Mouse (Mus musculus): ENCODE data around the gene Tril. TPM values are rescaled to one million over a fixed set of nuclear protein-coding genes. Genes with fewer than 3 reads are reported as not detected.
A peak's percentile ranks its signal among the peaks of the same experiment; 100 is the strongest.

Gene Tril
- 48.4 and 50.7 TPM in 2 replicates for polyA plus RNA-seq (2015; fragmentation: Nextera tagmentation; extraction: Ambion mirVana)

DNA sequence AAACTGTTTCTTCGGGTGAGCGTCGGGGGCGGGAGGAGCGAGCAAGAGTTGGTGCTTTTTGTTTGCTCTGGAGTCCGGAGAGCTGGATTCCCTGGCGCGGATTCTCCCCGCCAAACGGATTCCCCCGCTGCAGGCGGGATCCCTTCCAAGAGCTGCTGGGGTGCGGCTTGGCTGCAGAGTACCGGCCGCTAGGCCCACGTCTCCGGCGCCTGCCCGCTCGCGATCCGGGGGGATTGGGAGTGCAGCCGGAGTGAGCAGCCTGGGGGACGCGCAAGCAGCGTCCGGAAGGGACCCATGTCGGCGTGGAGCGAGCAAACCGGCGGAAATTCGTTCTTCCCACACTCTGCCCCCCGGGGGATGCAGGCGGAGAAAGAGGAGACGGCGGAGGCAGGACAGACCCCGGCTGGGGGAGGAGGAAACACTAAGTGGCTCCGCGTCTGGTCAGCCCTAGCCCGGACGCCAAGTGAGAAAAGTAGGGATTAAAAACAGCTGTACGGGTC lies at the start of gene Tril:
Gene Tril (minus strand): TSS at position 345 of the 500 bp plus-strand sequence.
- Histone ChIP-seq H3K27ac (peak within 1 kb of the TSS; percentile 98), H3K4me3 (peak within 1 kb of the TSS; percentile 63), H3K36me3 (no peaks in the 10 kb centered on the region), H3K4me2 (peak within 1 kb of the TSS; percentile 91), H3K9me3 (no peaks in the 10 kb centered on the region), H3K9ac (peak within 1 kb of the TSS; percentile 76), H3K4me1 (peaks cover 64% of the 10 kb centered on the region), H3K27me3 (peaks cover 44% of the 10 kb centered on the region)
- WGBS: under 1% methylated on average over 43 of the region's 43 CpGs
- ATAC-seq (ENCODE audit: borderline replicate concordance, extremely low read depth, low FRiP score, low TSS enrichment): peak; percentile 82

DNA sequence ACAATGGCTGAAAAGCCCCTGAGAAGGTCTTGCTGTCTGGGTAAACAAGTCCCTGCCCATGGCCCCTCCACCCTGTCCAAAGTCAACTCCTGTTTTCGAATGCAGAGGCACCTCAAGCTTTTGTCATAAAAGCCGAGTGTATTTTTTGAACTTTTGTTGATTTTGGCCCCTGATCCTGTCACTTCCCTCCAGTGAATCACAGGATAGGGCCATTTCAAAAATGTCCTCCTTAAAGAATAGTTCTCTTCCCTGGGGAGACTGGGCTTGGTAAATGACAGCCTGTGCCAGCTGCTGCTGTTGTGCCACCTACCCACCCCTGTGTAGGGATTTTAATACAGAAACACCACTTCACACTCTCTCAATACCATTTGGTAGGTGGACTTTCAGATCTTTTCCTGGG lies 42.4 kb upstream of the Tril start:
- no peak overlapping the region for H3K4me3 ChIP-seq
- H3K9ac ChIP-seq: no peak overlapping the region
- no peak overlapping the region for H3K4me2 ChIP-seq
- 44% methylated on average over 2 of the region's 2 CpGs for WGBS
- no peak for ATAC-seq (ENCODE audit: borderline replicate concordance, extremely low read depth, low FRiP score, low TSS enrichment)
- H3K27me3 ChIP-seq: no peaks in the 10 kb centered on the region
- no peaks in the 10 kb centered on the region for H3K9me3 ChIP-seq
- H3K27ac ChIP-seq: no peak overlapping the region
- no peaks in the 10 kb centered on the region for H3K4me1 ChIP-seq
- H3K36me3 ChIP-seq: no peaks in the 10 kb centered on the region

DNA sequence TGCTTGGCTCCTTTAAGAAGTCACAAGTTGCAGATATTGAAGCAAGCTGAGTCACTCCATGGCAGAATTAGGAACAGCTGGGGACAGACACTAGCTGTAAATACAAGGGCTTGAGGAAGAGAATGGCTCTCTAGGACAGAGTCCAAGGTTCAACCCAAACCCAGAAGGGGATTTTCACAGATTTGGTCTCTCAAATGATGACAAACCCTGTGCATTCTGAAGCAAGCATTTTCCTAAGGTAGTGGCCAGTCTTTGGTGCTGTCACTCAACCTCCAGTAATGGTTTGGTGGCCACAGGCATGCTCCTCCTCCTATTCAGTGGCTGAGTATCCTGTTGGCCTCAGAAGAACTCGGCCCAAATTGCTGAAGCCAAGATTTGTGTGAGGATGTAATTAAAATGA lies 38.5 kb upstream of the Tril start:
- no peak overlapping the region for H3K9ac ChIP-seq
- H3K36me3 ChIP-seq: no peaks in the 10 kb centered on the region
- H3K27me3 ChIP-seq: no peaks in the 10 kb centered on the region
- H3K4me3 ChIP-seq: no peak overlapping the region
- 49% methylated on average over 1 of the region's 1 CpGs for WGBS
- H3K9me3 ChIP-seq: no peaks in the 10 kb centered on the region
- H3K27ac ChIP-seq: no peak overlapping the region
- no peak for ATAC-seq (ENCODE audit: borderline replicate concordance, extremely low read depth, low FRiP score, low TSS enrichment)
- H3K4me2 ChIP-seq: no peak overlapping the region
- peaks cover 18% of the 10 kb centered on the region for H3K4me1 ChIP-seq

DNA sequence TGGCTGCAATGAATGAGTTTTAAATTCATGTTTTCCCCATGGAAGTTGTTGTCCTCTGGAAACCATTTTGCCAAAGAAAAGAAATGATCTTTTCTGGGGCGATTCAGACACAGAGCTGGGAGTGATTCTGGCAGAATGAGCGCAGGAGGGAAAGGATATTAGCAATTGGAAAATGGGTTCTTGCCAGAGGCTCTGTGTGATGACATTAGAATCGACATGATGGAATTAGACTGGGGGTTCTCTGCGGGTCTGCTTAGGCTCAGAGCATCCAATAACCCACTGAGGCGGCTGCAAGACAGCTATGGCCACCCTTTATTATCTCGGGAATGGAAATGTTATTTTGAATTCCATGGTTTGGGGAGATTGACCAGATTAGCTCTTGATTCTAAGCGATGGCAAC lies 37.2 kb upstream of the Tril start:
- Histone ChIP-seq H3K36me3 (no peaks in the 10 kb centered on the region), H3K27ac (no peak overlapping the region), H3K4me2 (no peak overlapping the region), H3K4me3 (no peak overlapping the region), H3K4me1 (peaks cover 26% of the 10 kb centered on the region), H3K27me3 (no peaks in the 10 kb centered on the region), H3K9ac (no peak overlapping the region), H3K9me3 (no peaks in the 10 kb centered on the region)
- 79% methylated on average over 7 of the region's 7 CpGs for WGBS
- ATAC-seq (ENCODE audit: borderline replicate concordance, extremely low read depth, low FRiP score, low TSS enrichment): no peak

DNA sequence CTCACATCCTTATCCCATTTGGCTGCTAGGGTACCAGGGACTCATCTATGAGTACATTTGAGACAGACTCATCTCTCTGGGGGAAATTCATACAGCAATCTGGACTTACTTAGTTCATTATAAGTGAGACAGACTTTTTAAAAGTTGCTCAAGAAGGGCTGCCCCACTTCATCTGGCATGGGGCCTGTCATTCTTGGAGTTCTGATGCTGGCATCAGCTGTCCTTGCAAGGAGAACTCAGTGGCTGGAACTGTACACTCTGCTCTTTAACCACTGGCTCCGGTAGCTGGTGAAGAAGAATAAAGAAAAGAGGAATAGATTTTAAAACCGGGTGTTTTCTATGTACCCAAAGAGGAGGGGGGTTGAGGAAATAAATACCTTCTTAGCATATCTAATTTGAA lies 36.1 kb upstream of the Tril start:
- Histone ChIP-seq H3K36me3 (no peaks in the 10 kb centered on the region), H3K4me2 (no peak overlapping the region), H3K4me1 (peaks cover 29% of the 10 kb centered on the region), H3K27me3 (no peaks in the 10 kb centered on the region), H3K9me3 (no peaks in the 10 kb centered on the region), H3K4me3 (no peak overlapping the region), H3K27ac (no peak overlapping the region), H3K9ac (no peak overlapping the region)
- ATAC-seq (ENCODE audit: borderline replicate concordance, extremely low read depth, low FRiP score, low TSS enrichment): no peak
- 86% methylated on average over 2 of the region's 2 CpGs for WGBS

DNA sequence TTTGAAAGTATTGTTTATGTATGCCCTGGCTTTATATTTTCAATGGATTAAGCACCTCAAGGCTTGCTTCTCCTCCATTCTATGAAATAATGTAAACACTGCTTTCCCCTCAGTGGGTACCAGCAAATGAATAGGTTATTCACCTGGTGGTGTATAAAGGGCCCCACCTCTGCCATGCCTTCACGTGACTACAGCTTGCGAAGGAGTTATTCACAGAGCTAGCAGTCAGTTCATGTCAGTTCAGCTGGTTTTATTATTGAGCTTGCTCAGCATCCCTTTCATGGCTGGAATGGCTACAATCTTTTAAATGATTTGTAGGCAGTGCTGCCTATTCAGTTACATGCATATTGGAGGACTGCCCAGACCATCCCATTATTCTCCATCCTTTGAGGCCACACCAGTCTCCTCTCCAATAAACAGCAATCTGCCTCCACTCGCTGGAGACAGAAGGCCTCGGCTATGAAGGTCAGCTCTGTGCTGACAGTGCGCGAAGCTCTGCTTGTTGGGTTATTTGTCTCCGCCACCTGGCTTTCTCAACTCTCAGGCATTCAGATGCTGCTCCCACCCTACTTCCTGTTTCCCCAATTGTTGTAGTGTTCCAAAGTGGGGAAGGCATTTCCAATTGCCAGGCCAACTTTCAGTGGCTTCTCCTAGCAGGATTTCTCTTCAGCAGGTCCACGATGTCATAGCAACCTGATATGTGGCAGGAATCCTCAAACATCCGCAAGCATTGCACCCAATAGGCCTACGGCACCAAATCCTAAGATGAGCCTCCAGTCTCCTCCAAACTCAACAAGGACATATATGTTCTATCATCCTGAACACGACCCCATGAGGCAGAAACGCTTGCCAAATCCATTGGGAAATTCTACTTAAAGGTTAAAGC lies 34.6 kb upstream of the Tril start:
- Histone ChIP-seq H3K27ac (peak overlapping the region; percentile 43), H3K4me1 (peaks cover 29% of the 10 kb centered on the region), H3K9me3 (no peaks in the 10 kb centered on the region), H3K36me3 (no peaks in the 10 kb centered on the region), H3K4me2 (no peak overlapping the region), H3K27me3 (no peaks in the 10 kb centered on the region), H3K9ac (no peak overlapping the region), H3K4me3 (no peak overlapping the region)
- peak; percentile 84 for ATAC-seq (ENCODE audit: borderline replicate concordance, extremely low read depth, low FRiP score, low TSS enrichment)
- WGBS: 46% methylated on average over 12 of the region's 12 CpGs

DNA sequence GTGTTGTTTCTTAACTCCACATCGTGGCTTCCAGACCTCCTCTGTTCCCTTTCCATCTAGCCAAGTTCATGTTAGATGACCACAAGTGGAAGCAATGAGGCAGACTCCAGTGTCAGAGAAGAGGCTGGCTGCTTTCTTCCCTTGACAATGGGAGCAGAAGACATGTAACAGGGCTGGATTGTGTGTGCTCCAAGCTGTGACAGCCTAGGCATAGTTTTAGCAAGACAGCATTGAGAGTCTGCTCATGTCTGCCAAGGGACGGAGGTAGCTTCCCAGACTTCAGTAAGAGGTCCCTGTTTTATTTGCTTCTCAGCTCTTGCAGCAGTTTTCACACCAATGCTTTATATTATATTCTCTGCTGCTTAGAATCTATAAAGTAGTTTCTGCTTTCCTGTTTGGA lies 33.6 kb upstream of the Tril start:
- H3K9ac ChIP-seq: no peak overlapping the region
- no peaks in the 10 kb centered on the region for H3K27me3 ChIP-seq
- H3K4me1 ChIP-seq: peaks cover 29% of the 10 kb centered on the region
- no peak overlapping the region for H3K4me2 ChIP-seq
- WGBS: 40% methylated on average over 2 of the region's 2 CpGs
- ATAC-seq (ENCODE audit: borderline replicate concordance, extremely low read depth, low FRiP score, low TSS enrichment): no peak
- H3K36me3 ChIP-seq: no peaks in the 10 kb centered on the region
- no peak overlapping the region for H3K4me3 ChIP-seq
- H3K27ac ChIP-seq: peak overlapping the region; percentile 43
- no peaks in the 10 kb centered on the region for H3K9me3 ChIP-seq

DNA sequence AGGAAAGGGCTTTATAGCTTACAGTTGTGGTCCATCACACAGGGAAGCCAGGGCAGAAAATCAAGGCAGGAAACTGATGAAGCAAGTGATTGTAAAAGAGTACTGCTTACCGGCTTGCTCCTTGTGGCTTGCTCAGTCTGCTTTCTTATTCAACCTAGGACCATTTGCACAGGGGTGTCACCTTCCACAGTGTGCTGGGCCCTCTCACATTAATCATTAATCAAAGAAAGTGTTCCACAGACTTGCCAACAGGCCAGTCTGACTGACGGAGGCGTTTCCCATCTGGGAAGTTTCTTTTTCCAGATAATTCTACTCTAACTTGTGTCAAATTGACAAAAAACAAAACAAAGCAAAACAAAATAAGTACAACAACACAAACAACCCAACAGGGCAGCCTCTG lies 32.9 kb upstream of the Tril start:
- peaks cover 29% of the 10 kb centered on the region for H3K4me1 ChIP-seq
- no peak overlapping the region for H3K9ac ChIP-seq
- no peak overlapping the region for H3K4me2 ChIP-seq
- 40% methylated on average over 3 of the region's 3 CpGs for WGBS
- no peak for ATAC-seq (ENCODE audit: borderline replicate concordance, extremely low read depth, low FRiP score, low TSS enrichment)
- no peak overlapping the region for H3K4me3 ChIP-seq
- no peaks in the 10 kb centered on the region for H3K9me3 ChIP-seq
- H3K36me3 ChIP-seq: no peaks in the 10 kb centered on the region
- H3K27me3 ChIP-seq: no peaks in the 10 kb centered on the region
- H3K27ac ChIP-seq: no peak overlapping the region

DNA sequence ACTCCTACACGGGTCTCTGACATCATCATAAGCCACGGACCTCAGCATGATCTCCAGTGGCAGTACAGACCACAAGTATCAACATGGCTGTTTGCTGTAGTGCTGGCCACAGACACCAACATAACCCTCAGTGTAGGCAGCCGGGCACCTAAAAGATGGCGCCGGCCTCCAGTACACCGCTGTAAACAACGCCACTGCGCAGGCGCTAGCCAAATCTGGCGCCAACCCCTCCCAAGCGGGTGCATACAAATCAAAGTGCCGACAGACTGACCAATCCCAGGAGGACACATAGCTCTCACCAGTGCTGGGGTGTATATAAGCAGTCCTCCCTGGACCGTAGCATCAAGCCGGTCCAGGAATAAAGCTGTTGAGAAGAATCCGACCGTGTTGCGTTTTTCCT lies 24.0 kb upstream of the Tril start:
- no peaks in the 10 kb centered on the region for H3K9me3 ChIP-seq
- no peaks in the 10 kb centered on the region for H3K4me1 ChIP-seq
- H3K4me2 ChIP-seq: no peak overlapping the region
- no peaks in the 10 kb centered on the region for H3K36me3 ChIP-seq
- no peak overlapping the region for H3K27ac ChIP-seq
- no peak overlapping the region for H3K9ac ChIP-seq
- WGBS: 92% methylated on average over 17 of the region's 17 CpGs
- no peaks in the 10 kb centered on the region for H3K27me3 ChIP-seq
- no peak for ATAC-seq (ENCODE audit: borderline replicate concordance, extremely low read depth, low FRiP score, low TSS enrichment)
- H3K4me3 ChIP-seq: no peak overlapping the region

DNA sequence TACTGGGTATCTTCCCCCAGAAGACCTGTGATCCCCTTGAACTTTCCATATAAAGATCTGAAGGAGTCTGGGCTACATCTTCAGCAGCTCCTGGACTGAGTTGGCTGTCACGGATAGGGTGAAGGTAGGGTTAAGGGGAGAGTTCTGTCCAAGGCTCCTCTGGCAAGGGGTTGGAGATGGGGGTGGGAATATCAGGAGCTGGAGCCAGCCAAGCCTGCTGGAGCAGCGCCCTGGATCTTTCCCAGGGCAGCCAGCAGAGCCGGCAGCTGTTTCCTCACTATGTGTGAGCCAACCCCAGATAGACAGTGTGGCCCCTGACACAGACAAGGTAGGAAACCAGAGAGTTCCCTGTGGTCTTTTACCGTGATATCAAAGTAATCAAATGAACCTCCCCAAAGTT lies 4.6 kb upstream of the Tril start:
- Histone ChIP-seq H3K9ac (no peak overlapping the region), H3K4me2 (no peak overlapping the region), H3K27ac (no peak overlapping the region), H3K27me3 (0 out of 2 replicates have a peak, but pooled peaks cover 15% of the 10 kb centered on the region), H3K36me3 (no peaks in the 10 kb centered on the region), H3K9me3 (no peaks in the 10 kb centered on the region), H3K4me3 (no peak overlapping the region), H3K4me1 (peaks cover 23% of the 10 kb centered on the region)
- peak; percentile 50; the same call in 1 of the 2 replicates for ATAC-seq (ENCODE audit: borderline replicate concordance, extremely low read depth, low FRiP score, low TSS enrichment)
- 34% methylated on average over 4 of the region's 4 CpGs for WGBS

DNA sequence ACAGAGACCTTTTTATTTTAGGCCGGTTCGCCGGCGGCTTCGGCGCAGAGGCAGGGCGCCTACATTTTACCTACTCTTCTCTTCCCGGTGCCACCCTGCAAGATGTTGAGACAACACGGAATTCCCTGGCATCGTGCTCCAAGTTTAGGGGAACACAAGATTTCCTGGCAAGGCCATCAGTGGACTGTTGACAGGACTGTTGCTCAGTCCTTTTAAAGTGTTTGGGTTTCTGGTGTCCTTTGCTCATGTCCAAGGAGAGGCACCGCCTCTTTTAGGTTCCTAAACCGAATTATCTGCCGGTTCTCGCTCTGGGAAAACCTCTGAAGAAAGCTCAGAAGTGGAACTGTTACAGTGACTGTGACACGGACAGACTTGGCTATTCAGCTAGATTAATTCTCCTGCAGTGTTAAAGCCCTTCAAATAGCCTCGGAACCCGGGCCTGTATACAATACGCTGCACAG lies 441 bp upstream of the Tril start:
- no peaks in the 10 kb centered on the region for H3K9me3 ChIP-seq
- ATAC-seq (ENCODE audit: borderline replicate concordance, extremely low read depth, low FRiP score, low TSS enrichment): no peak
- peak overlapping the region; percentile 91 for H3K4me2 ChIP-seq
- peak overlapping the region; percentile 98 for H3K27ac ChIP-seq
- H3K9ac ChIP-seq: peak overlapping the region; percentile 76
- peaks cover 44% of the 10 kb centered on the region for H3K27me3 ChIP-seq
- H3K36me3 ChIP-seq: no peaks in the 10 kb centered on the region
- H3K4me3 ChIP-seq: peak overlapping the region; percentile 63
- 3% methylated on average over 18 of the region's 18 CpGs for WGBS
- peaks cover 60% of the 10 kb centered on the region for H3K4me1 ChIP-seq

DNA sequence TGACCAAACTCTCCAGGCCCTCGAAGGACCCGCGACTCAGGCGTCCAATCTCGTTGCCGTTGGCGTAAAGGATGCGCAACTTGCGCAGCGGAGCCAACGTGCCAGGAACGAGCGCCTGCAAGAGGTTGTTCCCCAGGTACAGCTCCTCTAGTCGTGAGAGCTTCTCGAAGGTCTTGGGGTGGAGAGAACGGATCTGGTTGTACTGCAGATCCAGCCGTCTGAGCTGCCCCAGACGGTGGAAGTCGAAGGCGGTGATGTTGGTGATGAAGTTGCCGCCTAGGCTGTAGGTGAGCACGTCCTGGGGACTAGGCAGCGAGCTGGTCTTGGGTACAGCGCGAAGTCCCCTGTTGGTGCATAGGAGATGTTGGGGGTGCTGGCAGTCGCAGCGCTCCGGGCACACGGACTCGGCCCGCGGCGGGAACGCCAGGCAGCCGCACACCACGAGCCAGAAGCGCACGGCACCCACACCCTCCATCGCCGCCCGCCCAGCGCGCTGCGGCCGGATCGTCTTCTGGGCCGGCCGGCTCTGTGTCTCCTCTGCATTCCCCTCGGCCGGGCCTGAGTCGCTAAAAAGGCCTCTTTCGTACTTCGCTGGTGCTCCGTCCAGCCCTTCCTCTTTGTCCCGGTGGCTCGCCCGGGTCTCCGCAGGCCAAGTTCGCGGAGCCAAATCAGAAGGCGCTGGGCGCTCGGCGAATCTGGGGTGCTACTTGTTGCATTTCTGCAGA lies 707 bp downstream of the Tril start:
- no peaks in the 10 kb centered on the region for H3K36me3 ChIP-seq
- peak overlapping the region; percentile 91 for H3K4me2 ChIP-seq
- H3K9ac ChIP-seq: peak overlapping the region; percentile 76
- peaks cover 44% of the 10 kb centered on the region for H3K27me3 ChIP-seq
- peak overlapping the region; percentile 98 for H3K27ac ChIP-seq
- peak; percentile 4; the same call in 1 of the 2 replicates for ATAC-seq (ENCODE audit: borderline replicate concordance, extremely low read depth, low FRiP score, low TSS enrichment)
- no peaks in the 10 kb centered on the region for H3K9me3 ChIP-seq
- peaks cover 60% of the 10 kb centered on the region for H3K4me1 ChIP-seq
- WGBS: under 1% methylated on average over 64 of the region's 64 CpGs
- peak overlapping the region; percentile 63 for H3K4me3 ChIP-seq

All from lung, embryonic 15.5 days (tissue).